Mouse (Mus musculus) MEL (cell line): ENCODE results near the gene Gm13691. TPM values are rescaled to one million over a fixed set of nuclear protein-coding genes. Genes with fewer than 3 reads are reported as not detected.

Source experiments
- DNase-seq: peaks from one replicate; pipeline ENCODE4 v3.0.0; 2011; ENCODE audit warnings: low read depth, low spot score
- H3K27ac ChIP-seq: 2 replicates; pipeline ENCODE4 v1.5.1; 2012; ENCODE audit warnings: low read depth, mild to moderate bottlenecking, control low read depth, low read length, moderate library complexity; ENCODE audit not compliant: control insufficient read depth
- H3K27me3 ChIP-seq, 2 experiments: fragments of 150-350 bp in 1 of 2; sonication (generic) in 1 of 2; 2 replicates each; pipeline ENCODE4 v1.6.1; 2012; ENCODE audit warnings: low read length in 2 of 2, mild to moderate bottlenecking in 2 of 2, improper control_type of control experiment in 1 of 2, moderate library complexity in 1 of 2; ENCODE audit not compliant: insufficient read depth in 2 of 2, control insufficient read depth in 1 of 2
- H3K36me3 ChIP-seq, 2 experiments: 2 replicates each; pipeline ENCODE4 v1.6.1; 2012 to 2014; ENCODE audit warnings: low read length in 2 of 2, improper control_type of control experiment in 1 of 2, inconsistent platforms in 1 of 2, mild to moderate bottlenecking in 1 of 2; ENCODE audit not compliant: insufficient read depth in 2 of 2, control insufficient read depth in 1 of 2
- H3K4me1 ChIP-seq, 2 experiments: fragments of 150-350 bp in 1 of 2; sonication (generic) in 1 of 2; 2 replicates each; pipeline ENCODE4 v1.6.1; 2012; ENCODE audit warnings: low read length in 2 of 2, improper control_type of control experiment in 1 of 2, mild to moderate bottlenecking in 1 of 2; ENCODE audit not compliant: insufficient read depth in 2 of 2, control insufficient read depth in 1 of 2
- H3K4me3 ChIP-seq, 2 experiments: fragments of 150-350 bp in 1 of 2; sonication (generic) in 1 of 2; 2 replicates each; pipeline ENCODE4 v1.5.1; 2012; ENCODE audit warnings: low read depth in 2 of 2, low read length in 2 of 2, mild to moderate bottlenecking in 2 of 2, moderate library complexity in 2 of 2, control low read depth in 1 of 2, improper control_type of control experiment in 1 of 2; ENCODE audit not compliant: control insufficient read depth in 1 of 2, insufficient read depth in 1 of 2
- H3K79me2 ChIP-seq: 2 replicates; pipeline ENCODE4 v1.6.1; 2012; ENCODE audit warnings: mild to moderate bottlenecking, low read length, moderate library complexity; ENCODE audit not compliant: control insufficient read depth, poor library complexity, insufficient read depth
- H3K9ac ChIP-seq: 2 replicates; pipeline ENCODE4 v1.6.1; 2012; ENCODE audit warnings: low read depth, mild to moderate bottlenecking, control low read depth, low read length, moderate library complexity; ENCODE audit not compliant: control insufficient read depth, poor library complexity, severe bottlenecking
- H3K9me3 ChIP-seq: fragments of 150-350 bp; sonication (generic); replicated peaks from 2 replicates; pipeline ENCODE4 v1.6.1; 2012; ENCODE audit warnings: mild to moderate bottlenecking, low read length, improper control_type of control experiment, moderate library complexity; ENCODE audit not compliant: insufficient read depth
- BHLHE40 ChIP-seq: IDR thresholded peaks from 2 replicates; pipeline ENCODE4 v1.6.1; 2012; ENCODE audit warnings: low read depth, mild to moderate bottlenecking, inconsistent platforms, low read length, improper control_type of control experiment, borderline replicate concordance
- EP300 ChIP-seq, 2 experiments: IDR thresholded peaks; 2 replicates each; pipeline ENCODE4 v1.6.1; 2011; ENCODE audit warnings: improper control_type of control experiment in 2 of 2, low read length in 2 of 2, low read depth in 1 of 2, mild to moderate bottlenecking in 1 of 2
- ETS1 ChIP-seq: IDR thresholded peaks from 2 replicates; pipeline ENCODE4 v1.6.1; 2012; ENCODE audit warnings: low read depth, mild to moderate bottlenecking, inconsistent platforms, low read length, improper control_type of control experiment, moderate library complexity
- GABPA ChIP-seq: IDR thresholded peaks from 2 replicates; pipeline ENCODE4 v1.6.1; 2012; ENCODE audit warnings: low read depth, mild to moderate bottlenecking, inconsistent platforms, low read length, improper control_type of control experiment, moderate library complexity
- GATA1 ChIP-seq: IDR thresholded peaks from 2 replicates; pipeline ENCODE4 v1.6.1; 2011; ENCODE audit warnings: low read depth, low read length, improper control_type of control experiment
- HCFC1 ChIP-seq: IDR thresholded peaks from 2 replicates; pipeline ENCODE4 v1.6.1; 2012; ENCODE audit warnings: low read depth, mild to moderate bottlenecking, inconsistent platforms, low read length, improper control_type of control experiment, moderate library complexity
- MAFK ChIP-seq: IDR thresholded peaks from 2 replicates; pipeline ENCODE4 v1.6.1; 2011; ENCODE audit warnings: low read depth, mild to moderate bottlenecking, low read length, improper control_type of control experiment, borderline replicate concordance
- MYC ChIP-seq: IDR thresholded peaks from 2 replicates; pipeline ENCODE4 v1.6.1; 2011; ENCODE audit warnings: low read depth, mild to moderate bottlenecking, low read length, improper control_type of control experiment, moderate library complexity
- POLR2AphosphoS2 ChIP-seq: IDR thresholded peaks from 2 replicates; pipeline ENCODE4 v1.6.1; 2011; ENCODE audit warnings: low read length, improper control_type of control experiment
- RCOR1 ChIP-seq: IDR thresholded peaks from 2 replicates; pipeline ENCODE4 v1.6.1; 2012; ENCODE audit warnings: low read depth, mild to moderate bottlenecking, inconsistent platforms, low read length, improper control_type of control experiment
- SIN3A ChIP-seq: IDR thresholded peaks from 2 replicates; pipeline ENCODE4 v1.6.1; 2012; ENCODE audit warnings: low read length, improper control_type of control experiment, inconsistent platforms
- TBP ChIP-seq: IDR thresholded peaks from 2 replicates; pipeline ENCODE4 v1.8.0; 2011; ENCODE audit warnings: low read depth, low read length, improper control_type of control experiment
- TCF12 ChIP-seq: IDR thresholded peaks from 2 replicates; pipeline ENCODE4 v1.6.1; 2014; ENCODE audit warnings: low read depth, mild to moderate bottlenecking, inconsistent platforms, low read length, improper control_type of control experiment, moderate library complexity
- ZMIZ1 ChIP-seq: IDR thresholded peaks from 2 replicates; pipeline ENCODE4 v1.6.1; 2012; ENCODE audit warnings: low read depth, mild to moderate bottlenecking, inconsistent platforms, low read length, improper control_type of control experiment, moderate library complexity
- ZNF384 ChIP-seq: IDR thresholded peaks from 2 replicates; pipeline ENCODE4 v1.6.1; 2012; ENCODE audit warnings: low read depth, mild to moderate bottlenecking, inconsistent platforms, low read length, improper control_type of control experiment
- polyA plus RNA-seq, 2 experiments: library from polyadenylated mRNA; stranded (reverse) in 1 of 2; unstranded in 1 of 2; fragments of >175 nt in 1 of 2; fragments of >200 nt in 1 of 2; gene quantifications; 2 replicates each; pipeline versions ENCODE4 v1.2.1 to v1.2.4; 2012; ENCODE audit warnings: low replicate concordance in 2 of 2, low read depth in 1 of 2; ENCODE audit not compliant: insufficient read length in 2 of 2, insufficient read depth in 1 of 2, missing spikeins in 1 of 2
- total RNA-seq: library from RNA; depleted of rRNA; stranded (reverse); fragments of 300-350 nt; gene quantifications from 2 replicates; pipeline ENCODE4 v1.2.3, GENCODE M21; 2012

Gm13691 gene
- total and polyA plus RNA-seq, 3 experiments, result 0.08 TPM; not detected in 1

GRCm38 (mm10) chr2:84018330-84018729, 28.0 kb downstream of the Gm13691 start:
- peak; percentile 38 for DNase-seq
- Histone ChIP-seq H3K4me3 (no peak overlapping the region), H3K9me3 (no peaks in the 10 kb centered on the region), H3K27ac (no peak overlapping the region), H3K27me3 (no peaks in the 10 kb centered on the region; a peak in 1 of 4 replicates), H3K79me2 (no peaks in the 10 kb centered on the region), H3K4me1 (no peaks in the 10 kb centered on the region), H3K36me3 (no peaks in the 10 kb centered on the region)
- no peak for TF ChIP-seq MYC
- no peak for TF ChIP-seq ETS1
- TF ChIP-seq GABPA, result no peak
- TF ChIP-seq SIN3A, result no peak
- TF ChIP-seq BHLHE40, result no peak
- no peak for TF ChIP-seq RCOR1
- TF ChIP-seq TCF12, result no peak
- no peak for TF ChIP-seq MAFK
- TF ChIP-seq, all 39 proteins: peak for 0
- H3K9ac ChIP-seq, result no peak overlapping the region

GRCm38 (mm10) chr2:84019519-84020305, 29.4 kb downstream of the Gm13691 start:
- Histone ChIP-seq H3K36me3 (no peaks in the 10 kb centered on the region), H3K4me3 (no peak overlapping the region), H3K9ac (no peak overlapping the region), H3K9me3 (no peaks in the 10 kb centered on the region), H3K27me3 (no peaks in the 10 kb centered on the region; a peak in 1 of 4 replicates), H3K27ac (no peak overlapping the region), H3K79me2 (no peaks in the 10 kb centered on the region), H3K4me1 (no peaks in the 10 kb centered on the region)
- TF ChIP-seq ETS1 (peak; percentile 32; the same call in 1 of the 2 replicates), HCFC1 (no peak), ZMIZ1 (no peak), POLR2AphosphoS2 (no peak), TBP (no peak), RCOR1 (no peak), TCF12 (peak; percentile 32; the same call in 1 of the 2 replicates), EP300 (IDR thresholded peaks at IDR 0.05; ENCODE audit: low read depth in 1 of 2, low read length in 2 of 2) (peak; percentile 29 to 35; a peak in 2 of 4 replicates), ZNF384 (no peak), GATA1 (peak; percentile 60)
- DNase-seq, result peak; percentile 35
